Mouse (Mus musculus): ENCODE data around the gene Sart3.

Gene Sart3

GRCm38 (mm10) chr5:113728691-113729090, 43.6 kb downstream of the Sart3 start:
- no peak for DNase-seq (ENCODE audit: low read depth in 1 of 2, low spot score in 2 of 2)

- no peak for DNase-seq (ENCODE audit: low read depth in 1 of 2, low spot score in 2 of 2)
These were observed 44.3 kb downstream of the Sart3 start for GRCm38 (mm10) chr5:113728011-113728410.

GRCm38 (mm10) chr5:113727238-113727637, 45.1 kb downstream of the Sart3 start:
- DNase-seq (ENCODE audit: low read depth in 1 of 2, low spot score in 2 of 2): no peak

GRCm38 (mm10) chr5:113726618-113727017, 45.7 kb downstream of the Sart3 start:
- no peak for DNase-seq (ENCODE audit: low read depth in 1 of 2, low spot score in 2 of 2)

- DNase-seq (ENCODE audit: low read depth in 1 of 2, low spot score in 2 of 2): no peak
These were observed 46.9 kb downstream of the Sart3 start for GRCm38 (mm10) chr5:113725417-113725816.

- peak in 1 of 2 experiments; percentile 56 for DNase-seq (ENCODE audit: low read depth in 1 of 2, low spot score in 2 of 2)
These were observed 47.9 kb downstream of the Sart3 start, which contains the start of gene 1700069L16Rik for GRCm38 (mm10) chr5:113724446-113724845. 1700069L16Rik (minus strand) TSS chr5:113724772.

- no peak for DNase-seq (ENCODE audit: low read depth in 1 of 2, low spot score in 2 of 2)
These were observed 48.6 kb downstream of the Sart3 start for GRCm38 (mm10) chr5:113723567-113724237.

GRCm38 (mm10) chr5:113722224-113723013, 49.9 kb downstream of the Sart3 start:
- no peak for DNase-seq (ENCODE audit: low read depth in 1 of 2, low spot score in 2 of 2)

- no peak for DNase-seq (ENCODE audit: low read depth in 1 of 2, low spot score in 2 of 2)
These were observed 53.1 kb downstream of the Sart3 start for GRCm38 (mm10) chr5:113719221-113719661.

- no peak for DNase-seq (ENCODE audit: low read depth in 1 of 2, low spot score in 2 of 2)
These were observed 55.5 kb downstream of the Sart3 start for GRCm38 (mm10) chr5:113716581-113717388.

- no peak for DNase-seq (ENCODE audit: low read depth in 1 of 2, low spot score in 2 of 2)
These were observed 59.4 kb downstream of the Sart3 start for GRCm38 (mm10) chr5:113712861-113713260.

GRCm38 (mm10) chr5:113703803-113704585, 68.3 kb downstream of the Sart3 start:
- DNase-seq (ENCODE audit: low read depth in 1 of 2, low spot score in 2 of 2): no peak

GRCm38 (mm10) chr5:113700388-113701023, 71.8 kb downstream of the Sart3 start:
- no peak for DNase-seq (ENCODE audit: low read depth in 1 of 2, low spot score in 2 of 2)

GRCm38 (mm10) chr5:113694415-113694814, 77.9 kb downstream of the Sart3 start:
- no peak for DNase-seq (ENCODE audit: low read depth in 1 of 2, low spot score in 2 of 2)

GRCm38 (mm10) chr5:113694000-113694399, 78.3 kb downstream of the Sart3 start:
- DNase-seq (ENCODE audit: low read depth in 1 of 2, low spot score in 2 of 2): no peak

GRCm38 (mm10) chr5:113693196-113693755, 79.0 kb downstream of the Sart3 start:
- no peak for DNase-seq (ENCODE audit: low read depth in 1 of 2, low spot score in 2 of 2)
